Mouse (Mus musculus) limb, embryonic 14.5 days (tissue): ENCODE data around the gene Mgll. TPM values are rescaled to one million over a fixed set of nuclear protein-coding genes. Genes with fewer than 3 reads are reported as not detected.

Source experiments
- ATAC-seq: fragments of 200-750 bp; cut with Nextera tagmentation; 2 replicates; pipeline ENCODE4 v1.8.0; 2017; ENCODE audit warnings: low read depth, moderate number of reproducible peaks, moderate TSS enrichment; ENCODE audit not compliant: low FRiP score
- DNase-seq: peaks from one replicate; pipeline ENCODE4 v3.0.0-alpha.2; 2015; ENCODE audit warnings: low spot score
- H3K27ac ChIP-seq: fragments of 300-500 bp; sonication (generic); replicated peaks from 2 replicates; pipeline ENCODE4 v1.5.1; 2014; ENCODE audit warnings: low read depth, mild to moderate bottlenecking, low read length, moderate library complexity, mixed read lengths
- H3K27me3 ChIP-seq: fragments of 300-500 bp; sonication (generic); 2 replicates; pipeline ENCODE4 v1.6.1; 2014; ENCODE audit warnings: low read length, mixed read lengths; ENCODE audit not compliant: control insufficient read depth, insufficient read depth
- H3K36me3 ChIP-seq: fragments of 300-500 bp; sonication (generic); 2 replicates; pipeline ENCODE4 v1.6.1; 2014; ENCODE audit warnings: mild to moderate bottlenecking, low read length, moderate library complexity, mixed read lengths; ENCODE audit not compliant: control insufficient read depth, insufficient read depth
- H3K4me1 ChIP-seq: fragments of 300-500 bp; sonication (generic); 2 replicates; pipeline ENCODE4 v1.6.1; 2014; ENCODE audit warnings: antibody characterized with exemption, low read length, mixed read lengths; ENCODE audit not compliant: control insufficient read depth, insufficient read depth
- H3K4me2 ChIP-seq: fragments of 300-500 bp; sonication (generic); replicated peaks from 2 replicates; pipeline ENCODE4 v1.6.1; 2014; ENCODE audit warnings: low read depth, mild to moderate bottlenecking, low read length, moderate library complexity; ENCODE audit not compliant: severe bottlenecking
- H3K4me3 ChIP-seq: fragments of 300-500 bp; sonication (generic); replicated peaks from 2 replicates; pipeline ENCODE4 v1.5.1; 2014; ENCODE audit warnings: low read length
- H3K9ac ChIP-seq: fragments of 300-500 bp; sonication (generic); 2 replicates; pipeline ENCODE4 v1.6.1; 2014; ENCODE audit warnings: mild to moderate bottlenecking, low read depth, low read length, moderate library complexity; ENCODE audit not compliant: severe bottlenecking
- H3K9me3 ChIP-seq: fragments of 300-500 bp; sonication (generic); 2 replicates; pipeline ENCODE4 v1.6.1; 2016; ENCODE audit warnings: low read length; ENCODE audit not compliant: control insufficient read depth
- POLR2A ChIP-seq: fragments of 200-500 bp; IDR thresholded peaks from 2 replicates; pipeline ENCODE4 v1.8.0; 2012; ENCODE audit warnings: inconsistent platforms, mild to moderate bottlenecking, moderate library complexity, borderline replicate concordance; ENCODE audit not compliant: insufficient read depth, insufficient read length; ENCODE audit errors: extremely low read depth
- WGBS: fragments of 180-500 bp; shearing (Covaris S2); extraction: QIAGEN DNeasy Blood & Tissue Kit; methylation state at CpG from one replicate; pipeline ENCODE4 v1.1.7; 2014; 5-methylcytosine and 5-hydroxymethylcytosine counted together
- polyA plus RNA-seq, 2 experiments: library from polyadenylated mRNA; depleted of rRNA in 1 of 2; stranded (reverse) in 1 of 2; unstranded in 1 of 2; fragments of >200 nt; fragmentation: Nextera tagmentation in 1 of 2; extraction: Ambion mirVana in 1 of 2; gene quantifications; 2 replicates each; pipeline versions ENCODE4 v1.2.1 to v1.2.3; 2012 to 2014

Gene Mgll
- polyA plus RNA-seq, 2 experiments, result 7.5 to 17.6 TPM

DNA sequence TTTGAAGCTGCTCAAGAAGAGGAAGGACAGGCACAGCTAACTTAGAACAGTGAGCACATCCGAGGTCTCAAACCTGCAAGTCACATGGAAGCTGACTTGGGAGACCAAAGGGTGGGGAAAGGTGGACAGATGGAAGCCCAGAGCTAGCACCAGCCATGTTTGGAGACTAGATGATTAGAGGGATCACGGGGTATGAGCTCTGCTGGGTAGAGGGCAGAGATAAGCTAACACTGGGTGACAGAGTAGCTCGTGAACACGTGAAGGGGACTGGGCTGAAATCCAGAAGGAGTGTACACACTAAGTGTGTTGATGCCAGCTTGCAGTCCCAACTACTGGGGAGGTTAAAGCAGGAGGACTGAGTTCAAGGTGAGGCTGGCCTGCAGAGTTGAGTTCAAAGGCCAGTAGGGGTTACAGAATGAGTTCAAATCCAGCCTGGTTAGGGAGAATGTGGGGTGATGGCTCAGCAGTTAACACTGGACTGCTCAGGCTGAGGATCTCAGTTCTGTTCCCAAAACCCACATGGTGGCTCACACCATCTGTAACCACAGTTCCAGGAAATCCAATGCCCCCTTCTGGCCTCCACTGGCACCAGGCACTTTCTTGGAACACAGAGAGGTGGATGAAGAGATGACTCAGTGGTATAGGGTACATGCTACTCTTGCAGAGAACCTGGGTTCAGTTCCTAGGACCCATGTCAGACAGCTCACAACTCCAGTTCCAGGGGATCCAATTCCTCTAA lies 79.9 kb downstream of the Mgll start:
- H3K36me3 ChIP-seq, result no peaks in the 10 kb centered on the region
- H3K27ac ChIP-seq, result no peak overlapping the region
- H3K27me3 ChIP-seq, result no peaks in the 10 kb centered on the region
- no peak for TF ChIP-seq POLR2A
- no peaks in the 10 kb centered on the region for H3K9me3 ChIP-seq
- H3K4me3 ChIP-seq, result no peak overlapping the region
- H3K9ac ChIP-seq, result no peak overlapping the region
- H3K4me1 ChIP-seq, result no peaks in the 10 kb centered on the region
- H3K4me2 ChIP-seq, result no peak overlapping the region
- WGBS, result 87% methylated on average over 4 of the region's 4 CpGs
- no peak for DNase-seq
- no peak for ATAC-seq

DNA sequence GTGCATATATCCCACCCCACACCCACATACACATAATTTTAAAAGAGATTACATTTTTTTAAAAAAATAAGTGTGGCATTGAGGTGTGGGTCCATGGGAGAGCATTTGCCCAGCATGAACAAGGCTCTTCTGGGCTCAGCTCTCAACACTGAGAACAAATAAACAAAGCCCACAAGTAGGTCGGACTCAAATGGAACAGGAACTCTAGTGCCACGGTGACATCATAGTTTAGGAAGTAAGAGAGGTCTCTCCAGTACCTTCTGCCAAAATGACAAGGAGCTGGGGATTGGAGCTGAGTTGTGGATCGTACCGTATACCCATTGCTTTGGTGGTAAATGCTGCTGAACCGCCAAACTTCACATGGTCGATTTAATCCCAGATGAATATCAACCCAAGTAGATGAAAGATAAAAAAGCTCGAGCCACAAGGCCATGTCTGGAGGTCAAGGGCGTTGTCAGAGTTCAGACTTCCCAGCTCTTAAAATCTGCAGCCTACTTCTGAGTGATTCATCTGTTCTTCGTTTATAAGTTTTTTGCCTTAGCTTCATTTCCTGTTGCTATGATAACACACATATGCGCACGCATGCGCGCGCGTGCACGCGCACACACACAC lies 80.9 kb downstream of the Mgll start:
- Histone ChIP-seq H3K4me2 (no peak overlapping the region), H3K4me1 (no peaks in the 10 kb centered on the region), H3K27me3 (no peaks in the 10 kb centered on the region), H3K9me3 (no peaks in the 10 kb centered on the region), H3K4me3 (no peak overlapping the region), H3K27ac (no peak overlapping the region), H3K36me3 (no peaks in the 10 kb centered on the region), H3K9ac (no peak overlapping the region)
- WGBS, result 88% methylated on average over 17 of the region's 17 CpGs
- ATAC-seq, result no peak
- TF ChIP-seq POLR2A, result no peak
- no peak for DNase-seq

DNA sequence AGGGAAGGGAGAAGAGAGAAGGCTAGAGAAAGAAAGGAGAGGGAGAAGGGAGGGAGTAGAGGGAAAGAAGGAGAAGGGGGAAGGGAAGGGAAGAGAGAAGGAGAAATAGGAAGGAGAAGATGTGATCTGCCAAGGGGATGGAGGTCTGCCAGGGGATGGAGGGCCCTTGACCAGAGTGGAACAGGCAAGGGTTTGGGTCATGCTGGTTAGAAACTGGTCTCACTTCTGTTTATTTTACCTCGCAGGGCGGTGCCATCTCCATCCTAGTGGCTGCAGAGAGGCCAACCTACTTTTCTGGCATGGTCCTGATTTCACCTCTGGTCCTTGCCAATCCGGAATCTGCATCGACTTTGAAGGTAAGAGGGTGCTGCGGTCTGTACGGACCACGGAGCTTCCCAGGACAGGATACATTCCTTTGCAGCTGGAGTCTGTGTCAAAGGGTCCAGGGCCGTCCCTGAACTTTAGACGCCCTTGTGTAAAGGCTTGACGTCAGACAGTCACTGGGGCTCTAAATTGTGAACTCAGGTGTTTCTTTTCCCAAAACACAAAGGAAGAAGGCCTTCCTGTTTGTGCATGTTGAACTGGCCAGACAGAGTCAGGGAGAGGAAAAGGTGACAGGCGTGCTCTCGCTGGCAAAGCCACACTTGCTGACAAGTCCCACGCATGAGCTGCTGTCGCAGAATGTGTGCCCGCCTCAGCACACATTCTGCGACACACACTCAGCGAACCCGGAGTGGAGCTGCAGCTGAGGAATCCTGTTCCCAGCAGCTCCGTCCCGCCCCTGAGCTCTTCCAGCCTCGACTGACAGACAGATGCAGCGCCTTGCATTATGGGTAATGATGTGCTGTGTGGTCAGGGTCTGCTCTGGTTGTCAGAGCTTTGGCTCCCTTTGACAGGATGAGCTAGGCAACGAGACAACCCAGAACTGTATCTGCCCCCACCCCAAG lies 85.2 kb downstream of the Mgll start:
- Histone ChIP-seq H3K4me2 (no peak overlapping the region), H3K27ac (no peak overlapping the region), H3K27me3 (no peaks in the 10 kb centered on the region), H3K9me3 (no peaks in the 10 kb centered on the region), H3K36me3 (no peaks in the 10 kb centered on the region), H3K4me1 (peaks cover 2% of the 10 kb centered on the region), H3K9ac (no peak overlapping the region), H3K4me3 (no peak overlapping the region)
- 63% methylated on average over 23 of the region's 23 CpGs for WGBS
- ATAC-seq (no peak), DNase-seq (no peak)
- no peak for TF ChIP-seq POLR2A

DNA sequence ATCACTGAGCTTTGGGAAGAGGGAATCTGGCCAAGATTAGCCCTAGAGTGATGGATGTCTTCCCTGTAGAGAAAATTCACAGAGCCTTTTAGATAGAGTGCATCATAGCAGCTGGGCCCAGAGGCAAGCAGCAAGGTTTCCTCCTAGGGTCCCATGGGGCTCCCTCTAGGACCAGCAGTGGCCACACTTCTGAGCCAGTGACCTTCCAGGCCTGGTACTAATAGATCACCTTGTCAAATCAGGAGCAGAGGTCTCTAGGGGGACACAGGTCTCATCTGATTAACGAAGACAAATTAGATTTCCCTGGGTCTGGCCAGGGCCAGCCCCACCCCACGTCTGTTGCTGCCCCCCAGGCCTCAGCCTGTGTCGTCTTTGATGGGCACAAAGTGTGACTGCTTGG lies 86.1 kb downstream of the Mgll start:
- Histone ChIP-seq H3K27ac (no peak overlapping the region), H3K27me3 (no peaks in the 10 kb centered on the region), H3K36me3 (no peaks in the 10 kb centered on the region), H3K4me1 (peaks cover 2% of the 10 kb centered on the region), H3K4me3 (no peak overlapping the region), H3K9me3 (no peaks in the 10 kb centered on the region), H3K4me2 (no peak overlapping the region), H3K9ac (no peak overlapping the region)
- no peak for TF ChIP-seq POLR2A
- DNase-seq (no peak), ATAC-seq (no peak)
- 46% methylated on average over 3 of the region's 3 CpGs for WGBS

DNA sequence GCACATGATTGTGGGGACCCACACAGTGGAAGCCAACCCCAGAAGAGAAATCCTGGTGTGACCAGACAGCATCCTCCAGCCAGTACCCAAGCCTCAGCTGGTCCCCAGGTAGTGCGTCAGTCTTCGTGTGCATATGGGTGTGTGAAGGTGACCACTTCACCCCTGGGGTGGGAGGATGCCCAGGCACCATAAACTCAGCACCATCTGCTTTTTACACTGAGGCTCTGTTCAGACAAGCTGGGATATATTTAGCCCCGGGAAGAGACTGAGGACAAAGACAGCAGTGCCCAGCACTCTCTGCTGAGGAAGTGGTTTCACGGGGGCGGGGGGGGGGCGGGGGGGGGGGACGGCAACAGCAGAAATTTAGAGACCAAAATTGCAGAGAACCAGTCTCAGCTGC lies 87.2 kb downstream of the Mgll start:
- ATAC-seq, result no peak
- Histone ChIP-seq H3K27me3 (no peaks in the 10 kb centered on the region), H3K4me1 (peaks cover 2% of the 10 kb centered on the region), H3K4me3 (no peak overlapping the region), H3K9me3 (no peaks in the 10 kb centered on the region), H3K9ac (no peak overlapping the region), H3K36me3 (no peaks in the 10 kb centered on the region), H3K27ac (no peak overlapping the region), H3K4me2 (no peak overlapping the region)
- DNase-seq, result no peak
- 42% methylated on average over 4 of the region's 7 CpGs for WGBS
- no peak for TF ChIP-seq POLR2A
